Comparison of ENCODE assay signal across 14 mouse cellular contexts in the genomic region with DNA sequence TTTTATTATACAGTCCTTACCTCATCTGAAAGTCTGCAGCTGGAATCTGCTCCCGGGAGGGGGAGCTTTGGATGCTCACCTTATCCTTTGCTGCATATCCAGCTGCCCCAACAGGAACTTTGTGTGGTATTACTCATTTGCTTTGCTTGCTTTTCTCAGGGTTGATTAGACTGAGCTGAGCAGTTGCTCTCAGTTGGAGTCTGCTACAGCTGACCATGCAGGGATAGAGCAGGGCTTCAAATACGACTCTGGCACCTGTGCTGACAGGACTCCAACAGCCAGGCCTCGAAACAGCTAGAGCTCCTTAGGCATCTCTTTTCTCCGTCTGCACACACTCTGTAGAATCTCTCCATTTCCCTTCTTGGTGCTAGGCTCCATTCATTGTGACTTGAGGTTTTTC.
"Had no signal": no experiment of that assay in that cellular context is flagged by ENCODE, and none has a peak within 500 bp of the region (broad histone marks: within the 10 kb centered on the region; RNA-seq: fewer than 3 reads in every experiment).

No protein-coding gene starts in this region.

- DNase-seq: kidney, postnatal 25 days; liver; liver, embryonic 13.5 days; liver, postnatal 0 days; lung, postnatal 14 days; right cerebral cortex, adult 18-20 months; right cerebral cortex, postnatal 25 days; thymus, postnatal 4 days had no signal

- H3K4me2 ChIP-seq: liver, embryonic 13.5 days; lung, embryonic 15.5 days; midbrain, embryonic 12.5 days; neural tube, embryonic 15.5 days had no signal

- H3K4me3 ChIP-seq: left cerebral cortex, adult 2 months; liver, embryonic 13.5 days; lung, embryonic 15.5 days; midbrain, embryonic 12.5 days; myocyte; neural tube, embryonic 15.5 days had no signal

- H3K9ac ChIP-seq: liver, embryonic 13.5 days; liver, postnatal 0 days; lung, embryonic 15.5 days; midbrain, embryonic 12.5 days; neural tube, embryonic 15.5 days had no signal

- H3K9me3 ChIP-seq: liver, embryonic 13.5 days; lung, embryonic 15.5 days; midbrain, embryonic 12.5 days; neural tube, embryonic 15.5 days had no signal

- H3K27me3 ChIP-seq: liver, embryonic 13.5 days; lung, embryonic 15.5 days; midbrain, embryonic 12.5 days; neural tube, embryonic 15.5 days had no signal

- H3K4me1 ChIP-seq: liver, embryonic 13.5 days; lung, embryonic 15.5 days had no signal

- H3K36me3 ChIP-seq: liver, embryonic 13.5 days; lung, embryonic 15.5 days; midbrain, embryonic 12.5 days; neural tube, embryonic 15.5 days had no signal

- ATAC-seq: liver, postnatal 0 days had no signal

- H3K27ac ChIP-seq: left cerebral cortex, adult 2 months; liver, embryonic 13.5 days; lung, embryonic 15.5 days; macrophage; neural tube, embryonic 15.5 days had no signal
